Mouse (Mus musculus) T-cell, adult 2 months (primary cell): ENCODE measurements around the gene Olfr1475.
"Not testable (repeated sequence)": the region's sequence is repeated elsewhere in the genome, so short reads cannot be mapped to it uniquely, and the experiment has no call there.

Experiments
- DNase-seq: peaks from one replicate; pipeline ENCODE4 v3.0.0; 2022; ENCODE audit warnings: low spot score

Olfr1475 gene

DNA sequence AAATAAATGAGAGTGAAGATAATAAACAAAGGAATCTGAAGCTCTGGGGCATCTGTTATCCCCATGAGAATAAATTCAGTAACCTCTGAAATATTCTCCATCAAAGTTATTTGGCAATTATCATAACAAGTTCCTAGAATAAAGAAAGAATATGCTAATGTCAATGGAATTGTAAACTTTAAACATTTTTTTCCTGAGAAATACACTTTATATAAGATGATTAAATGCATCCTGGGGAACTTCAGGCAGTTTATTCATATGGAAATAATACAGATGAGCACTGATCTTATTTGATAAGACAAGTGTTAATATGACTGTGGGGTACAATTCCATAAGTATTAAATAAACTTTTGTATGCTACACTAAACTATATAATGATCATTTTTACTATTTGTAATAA is at the start of gene Olfr1475:
Gene Olfr1475, minus strand, starts transcription at position 101 of the 400 bp plus-strand sequence.
- no peak for DNase-seq

DNA sequence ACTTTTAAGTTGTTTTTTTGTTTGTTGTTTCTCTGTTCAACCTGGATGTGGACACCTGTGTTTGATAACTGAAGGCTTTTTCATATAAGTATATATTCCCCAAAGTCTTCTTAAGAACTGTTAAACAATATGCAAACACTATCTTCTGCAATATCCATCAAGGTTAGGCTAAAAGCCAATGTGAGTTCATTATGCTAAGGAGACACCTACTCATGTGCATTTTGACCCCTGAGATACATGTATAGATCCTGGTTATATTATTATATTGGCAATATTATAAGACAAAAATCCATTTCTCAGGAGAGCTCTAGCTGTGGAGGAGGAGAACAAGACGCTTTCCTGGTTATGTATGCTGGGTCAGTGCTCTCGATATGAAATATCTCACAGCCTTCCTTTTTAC is 47.6 kb upstream of the Olfr1475 start, which contains the start of gene Olfr1480:
Gene Olfr1480, plus strand, starts transcription at position 301 of the 400 bp plus-strand sequence.
- DNase-seq, result no peak

DNA sequence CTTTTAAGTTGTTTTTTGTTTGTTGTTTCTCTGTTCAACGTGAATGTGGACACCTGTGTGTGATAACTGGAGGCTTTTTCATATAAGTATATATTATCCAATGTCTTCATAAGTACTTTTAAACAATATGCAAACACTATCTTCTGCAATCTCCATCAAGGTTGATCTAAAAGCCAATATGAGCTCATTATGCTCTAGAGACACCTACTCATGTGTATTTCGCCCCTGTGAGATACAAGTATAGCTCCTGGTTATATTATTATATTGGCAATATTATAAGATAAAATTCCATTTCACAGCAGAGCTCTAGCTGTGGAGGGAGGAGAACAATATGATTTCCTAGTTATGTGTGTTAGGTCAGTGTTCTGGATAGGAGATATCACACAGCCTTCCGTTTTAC is 20.2 kb upstream of the Olfr1475 start, which contains the start of gene Olfr1477:
Gene Olfr1477, plus strand, starts transcription at position 301 of the 400 bp plus-strand sequence.
- DNase-seq, result no peak

DNA sequence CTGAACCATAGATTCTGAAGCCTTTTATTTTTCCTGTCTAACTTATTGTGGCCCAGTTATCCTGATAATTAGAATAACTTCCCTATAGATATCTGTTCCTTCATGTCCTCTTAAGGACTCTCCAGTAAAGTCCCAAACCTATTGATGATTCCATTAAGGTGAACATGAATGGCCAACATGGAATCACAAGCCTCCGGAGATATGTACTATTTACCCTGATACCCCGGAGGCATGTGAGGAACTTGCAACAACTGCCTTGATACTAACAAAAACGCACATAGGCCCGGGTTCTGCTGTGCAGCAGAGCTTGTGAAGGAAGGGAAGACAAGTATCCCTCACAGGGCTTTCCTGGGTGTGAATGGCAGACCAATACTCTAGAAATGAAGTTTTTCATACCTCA is 10.7 kb downstream of the Olfr1475 start, which contains the start of gene Olfr1474:
Gene Olfr1474, plus strand, starts transcription at position 301 of the 400 bp plus-strand sequence.
- DNase-seq, result not testable (repeated sequence)

DNA sequence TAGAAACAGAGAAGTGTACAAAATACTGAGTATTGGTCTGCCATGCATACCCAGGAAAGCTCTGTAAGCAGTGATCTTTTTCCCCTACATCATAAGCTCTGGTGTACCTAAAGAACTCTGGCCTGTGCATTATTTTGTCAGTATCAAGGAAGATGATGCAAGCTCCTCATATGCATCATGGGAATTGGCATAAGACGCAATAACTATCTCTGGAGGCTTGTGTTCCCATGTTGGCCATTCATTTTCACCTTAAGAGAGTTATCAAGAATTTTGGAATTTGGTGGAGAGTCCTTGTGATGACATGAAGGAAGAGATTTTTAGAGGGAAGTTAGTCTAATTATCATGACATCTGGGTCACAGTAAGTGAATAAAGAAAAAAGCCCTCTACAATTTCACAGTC is 24.0 kb downstream of the Olfr1475 start, which contains the start of gene Olfr1472:
Gene Olfr1472, minus strand, starts transcription at position 101 of the 400 bp plus-strand sequence.
- no peak for DNase-seq

DNA sequence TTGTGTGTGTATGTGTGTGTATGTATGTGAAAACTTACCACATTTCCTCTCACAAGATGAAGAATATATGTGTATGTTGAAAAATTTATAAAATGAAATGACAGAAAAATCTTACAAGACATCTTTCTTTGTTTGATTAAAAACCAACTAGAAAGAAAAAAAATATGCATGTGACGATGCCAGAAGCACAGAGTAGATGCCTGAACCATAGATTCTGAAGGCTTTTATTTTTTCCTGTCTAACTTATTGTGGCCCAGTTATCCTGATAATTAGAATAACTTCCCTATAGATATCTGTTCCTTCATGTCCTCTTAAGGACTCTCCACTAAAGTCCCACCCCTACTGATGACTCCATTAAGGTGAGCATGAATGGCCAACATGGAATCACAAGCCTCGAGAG is 36.9 kb downstream of the Olfr1475 start, which contains the start of gene Olfr1471:
Gene Olfr1471, plus strand, starts transcription at position 301 of the 400 bp plus-strand sequence.
- DNase-seq, result not testable (repeated sequence)
